Mouse (Mus musculus): ENCODE data around the gene Olfr786.

The Olfr786 gene

DNA sequence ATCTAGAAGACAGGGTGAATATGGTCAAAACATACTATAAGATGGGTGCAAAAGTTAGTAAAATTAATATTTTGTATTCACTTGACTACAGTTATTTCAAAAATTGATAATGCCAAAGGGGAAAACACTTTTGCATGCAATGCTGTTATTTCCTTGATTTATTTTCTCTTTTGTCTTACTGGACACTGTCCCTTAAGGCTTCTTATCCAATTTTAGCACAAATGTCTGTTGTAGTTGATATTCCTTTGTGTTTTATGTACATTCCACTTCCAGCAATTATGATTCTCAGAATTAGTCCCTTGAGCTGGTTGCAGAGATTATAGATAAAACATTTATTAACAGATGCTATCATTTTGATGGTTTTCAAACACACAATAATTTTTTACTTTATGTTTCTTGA lies at the start of gene Olfr786:
Gene Olfr786 (plus strand): TSS at position 301 of the 400 bp plus-strand sequence.
- DNase-seq: no peak

DNA sequence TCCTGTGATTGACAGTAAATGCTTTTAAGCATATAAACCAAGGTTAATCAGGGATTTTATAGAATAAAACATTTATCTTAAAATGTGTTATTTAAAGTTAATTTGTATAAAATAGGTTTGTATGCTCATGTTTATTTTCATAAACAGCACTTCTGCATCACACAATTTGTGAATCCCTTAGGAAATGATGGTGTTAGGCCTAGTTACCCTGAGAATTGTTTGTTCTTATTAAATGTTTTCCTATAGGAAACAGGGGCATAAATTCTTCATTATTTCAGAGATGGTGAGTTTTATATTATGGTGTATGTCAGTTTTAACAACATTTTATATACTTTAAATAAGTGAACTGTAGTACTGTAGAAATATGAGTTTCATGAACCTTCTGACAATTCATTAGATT lies 43.3 kb upstream of the Olfr786 start, which contains the start of gene Olfr784:
Gene Olfr784 (plus strand): TSS at position 301 of the 400 bp plus-strand sequence.
- DNase-seq: no peak

DNA sequence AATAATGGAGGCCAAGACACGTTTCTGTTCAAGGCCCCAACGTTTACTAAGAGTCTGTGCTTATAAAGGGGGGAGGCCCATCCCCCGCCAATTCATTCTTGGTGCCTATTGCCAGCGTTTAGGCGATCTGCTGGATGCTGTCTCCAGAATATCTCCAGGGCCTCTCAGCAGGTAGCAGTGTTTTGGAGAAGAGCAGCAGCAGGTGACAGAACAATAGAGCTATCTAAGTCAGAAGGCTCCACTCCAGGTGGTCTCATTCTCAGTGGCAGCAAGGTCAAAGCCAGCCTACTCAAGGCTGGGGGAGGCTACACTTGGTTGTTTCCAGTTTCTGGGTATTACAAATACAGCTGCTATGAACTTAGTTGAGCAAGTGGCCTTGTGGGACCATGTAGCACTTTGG lies 26.2 kb upstream of the Olfr786 start:
- DNase-seq: no peak

DNA sequence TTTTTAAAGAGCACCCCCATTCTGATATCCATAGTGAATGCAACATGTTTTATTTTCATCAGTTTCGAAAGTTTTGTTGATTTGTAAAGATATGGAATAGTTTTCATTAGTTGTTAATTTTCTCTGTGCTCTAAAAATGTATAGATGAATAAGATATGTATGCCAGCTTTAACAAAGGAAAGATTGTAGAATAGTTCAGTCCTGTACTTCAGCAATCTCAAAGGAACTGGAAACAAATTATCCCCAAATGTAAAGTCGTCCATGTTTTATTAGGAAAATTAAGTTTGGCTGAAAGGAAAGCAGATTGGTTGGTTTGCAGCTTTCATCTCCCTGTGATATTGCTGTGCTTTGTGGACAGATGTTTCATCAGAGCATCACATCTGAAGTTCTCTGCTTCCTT lies 22.0 kb upstream of the Olfr786 start, which contains the start of gene Olfr785:
Gene Olfr785 (plus strand): TSS at position 301 of the 400 bp plus-strand sequence.
- DNase-seq: no peak

DNA sequence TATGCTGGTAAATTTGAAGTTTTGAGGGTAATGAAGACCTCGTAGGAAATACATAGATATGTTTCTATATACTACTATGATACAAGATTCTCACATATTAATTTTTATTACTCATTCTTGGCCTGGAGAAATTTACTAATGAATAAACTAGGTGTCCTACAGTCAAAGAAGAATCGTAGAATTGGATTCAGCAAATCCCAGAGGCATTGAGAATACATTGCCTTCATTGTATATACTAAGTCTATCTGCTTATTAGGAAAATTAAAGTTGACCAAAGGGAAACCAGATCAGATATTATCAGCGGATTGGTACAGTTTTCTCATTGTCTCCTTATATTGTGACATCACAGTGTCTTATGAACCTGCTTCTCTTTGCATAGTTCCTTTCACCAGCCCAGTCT lies 34.5 kb downstream of the Olfr786 start, which contains the start of gene Olfr787:
Gene Olfr787 (plus strand): TSS at position 301 of the 400 bp plus-strand sequence.
- no peak for DNase-seq

DNA sequence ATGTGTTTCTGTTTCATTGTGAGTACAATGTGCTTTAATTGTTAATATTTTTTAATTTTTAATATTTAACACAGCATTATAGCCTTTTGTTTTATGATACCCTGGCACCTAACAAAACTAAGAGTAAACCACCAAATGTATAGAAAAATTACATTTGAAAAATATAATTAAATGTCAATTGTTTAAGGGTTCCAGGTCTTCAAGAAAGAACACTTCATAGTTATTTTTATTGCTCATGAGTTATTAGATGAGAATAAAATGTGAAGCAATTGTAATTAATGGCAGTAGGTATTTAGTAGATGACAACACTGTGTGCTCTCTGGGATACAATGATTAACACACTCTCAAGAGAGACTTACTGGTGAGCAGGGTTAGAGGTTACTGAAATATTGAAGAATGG lies 43.6 kb downstream of the Olfr786 start, which contains the start of gene Olfr788:
Gene Olfr788 (plus strand): TSS at position 301 of the 400 bp plus-strand sequence.
- no peak for DNase-seq

DNA sequence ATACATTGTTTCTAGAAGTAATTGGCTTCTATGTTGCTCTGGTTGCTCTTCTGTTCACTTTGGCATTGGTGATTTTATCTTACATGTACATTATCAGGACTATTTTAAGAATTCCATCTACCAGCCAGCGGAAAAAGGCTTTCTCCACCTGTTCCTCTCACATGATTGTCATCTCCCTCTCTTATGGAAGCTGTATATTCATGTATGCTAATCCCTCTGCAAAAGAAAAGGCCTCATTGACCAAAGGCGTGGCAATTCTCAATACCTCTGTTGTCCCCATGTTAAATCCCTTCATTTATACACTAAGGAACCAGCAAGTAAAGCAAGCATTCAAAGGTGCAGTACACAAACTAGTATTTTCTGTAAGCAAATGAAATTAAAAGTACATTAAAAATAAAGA lies 46.1 kb downstream of the Olfr786 start:
- DNase-seq: no peak

DNA sequence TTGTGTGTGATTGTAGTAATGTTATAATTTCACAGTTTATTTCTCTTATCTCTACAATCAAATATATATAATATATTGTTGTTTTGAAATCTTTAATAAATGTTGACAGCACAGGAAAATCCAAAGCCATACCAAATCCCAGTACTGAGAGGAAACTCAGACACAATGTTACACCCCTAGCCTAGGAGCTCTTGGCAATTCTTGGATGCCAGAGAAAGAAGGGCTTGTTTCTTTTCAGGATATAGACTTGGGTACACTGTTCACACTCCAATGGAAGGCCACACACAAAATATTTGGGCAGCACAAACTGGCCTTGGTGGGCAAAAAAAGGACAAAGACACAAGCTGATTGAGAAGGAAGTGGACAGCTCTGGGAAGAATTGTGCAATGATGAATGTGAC lies 46.6 kb downstream of the Olfr786 start:
- DNase-seq: no peak

DNA sequence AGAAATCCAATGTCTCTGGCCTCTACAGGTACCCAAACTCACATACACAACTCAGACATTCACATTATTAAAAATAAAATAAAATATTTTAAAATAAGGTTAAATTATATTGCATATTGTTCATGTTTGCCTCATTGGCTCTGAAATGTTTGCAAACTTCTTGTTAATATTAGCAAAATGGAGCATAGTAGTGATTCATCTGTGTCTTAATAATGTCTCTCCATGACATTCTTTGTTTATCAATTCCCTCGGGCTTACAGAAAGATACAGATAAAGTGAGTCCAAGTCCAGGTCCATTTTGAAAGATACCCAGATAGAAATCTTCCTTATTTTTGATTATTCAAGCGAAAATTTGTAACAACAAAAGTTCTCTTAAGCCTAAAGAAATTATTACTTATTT lies 57.3 kb downstream of the Olfr786 start, which contains the start of gene Olfr789:
Gene Olfr789 (plus strand): TSS at position 301 of the 400 bp plus-strand sequence.
- DNase-seq: no peak
